Mouse (Mus musculus): ENCODE measurements at regions not wholly inside any gene's neighbourhood (a gene's known extent, or its start where the extent isn't known, plus 50 kb on each side); places are given as distances from the start of the nearest gene placed in this dataset.

GRCm38 (mm10) chr19:32980142-32980541, 222.8 kb downstream of the Pten start:
- H3K36me3 ChIP-seq (ENCODE audit: insufficient read depth, low read length) = no peaks in the 10 kb centered on the region
- no peaks in the 10 kb centered on the region for H3K9me3 ChIP-seq (ENCODE audit: low read length)
- peaks cover 6% of the 10 kb centered on the region for H3K4me1 ChIP-seq (replicated peaks; ENCODE audit: low read depth, low read length)
- no peak overlapping the region for H3K4me3 ChIP-seq (replicated peaks; ENCODE audit: low read length)
- H3K27me3 ChIP-seq (ENCODE audit: insufficient read depth, low read length) = no peaks in the 10 kb centered on the region
- no peak for TF ChIP-seq POU5F1 (IDR thresholded peaks at IDR 0.05; ENCODE audit: borderline replicate concordance, low read length)
- TF ChIP-seq CTCF (conservative IDR thresholded peaks at IDR 0.05; ENCODE audit: low read length) = no peak
- TF ChIP-seq NANOG (IDR thresholded peaks at IDR 0.05; ENCODE audit: borderline replicate concordance, low read length) = no peak

GRCm38 (mm10) chr19:32988713-32989112, 231.4 kb downstream of the Pten start:
- no peak overlapping the region for H3K4me3 ChIP-seq (replicated peaks; ENCODE audit: low read length)
- no peaks in the 10 kb centered on the region for H3K4me1 ChIP-seq (replicated peaks; ENCODE audit: low read depth, low read length)
- H3K27me3 ChIP-seq (ENCODE audit: insufficient read depth, low read length) = no peaks in the 10 kb centered on the region
- no peaks in the 10 kb centered on the region for H3K9me3 ChIP-seq (ENCODE audit: low read length)
- no peaks in the 10 kb centered on the region for H3K36me3 ChIP-seq (ENCODE audit: insufficient read depth, low read length)
- no peak for TF ChIP-seq POU5F1 (IDR thresholded peaks at IDR 0.05; ENCODE audit: borderline replicate concordance, low read length)
- TF ChIP-seq NANOG (IDR thresholded peaks at IDR 0.05; ENCODE audit: borderline replicate concordance, low read length) = no peak
- TF ChIP-seq CTCF (conservative IDR thresholded peaks at IDR 0.05; ENCODE audit: low read length) = no peak

- no peak overlapping the region for H3K4me3 ChIP-seq (replicated peaks; ENCODE audit: low read length)
Observed at GRCm38 (mm10) chr19:32989346-32989745, 232.0 kb downstream of the Pten start.

GRCm38 (mm10) chr19:32990576-32990975, 233.3 kb downstream of the Pten start:
- Histone ChIP-seq H3K9me3 (ENCODE audit: low read length) (no peaks in the 10 kb centered on the region), H3K27me3 (ENCODE audit: insufficient read depth, low read length) (no peaks in the 10 kb centered on the region), H3K4me1 (replicated peaks; ENCODE audit: low read depth, low read length) (no peaks in the 10 kb centered on the region), H3K4me3 (replicated peaks; ENCODE audit: low read length) (no peak overlapping the region), H3K36me3 (ENCODE audit: insufficient read depth, low read length) (no peaks in the 10 kb centered on the region)
- TF ChIP-seq POU5F1 (IDR thresholded peaks at IDR 0.05; ENCODE audit: borderline replicate concordance, low read length) (no peak), CTCF (conservative IDR thresholded peaks at IDR 0.05; ENCODE audit: low read length) (no peak), NANOG (IDR thresholded peaks at IDR 0.05; ENCODE audit: borderline replicate concordance, low read length) (no peak)

More at GRCm38 (mm10) chr19:32989346-32989745, 232.0 kb downstream of the Pten start:
- TF ChIP-seq POU5F1 (IDR thresholded peaks at IDR 0.05; ENCODE audit: borderline replicate concordance, low read length) = no peak
- no peak for TF ChIP-seq CTCF (conservative IDR thresholded peaks at IDR 0.05; ENCODE audit: low read length)
- TF ChIP-seq NANOG (IDR thresholded peaks at IDR 0.05; ENCODE audit: borderline replicate concordance, low read length) = no peak
- Histone ChIP-seq H3K9me3 (ENCODE audit: low read length) (no peaks in the 10 kb centered on the region), H3K27me3 (ENCODE audit: insufficient read depth, low read length) (no peaks in the 10 kb centered on the region), H3K36me3 (ENCODE audit: insufficient read depth, low read length) (no peaks in the 10 kb centered on the region), H3K4me1 (replicated peaks; ENCODE audit: low read depth, low read length) (no peaks in the 10 kb centered on the region)

- Histone ChIP-seq H3K9me3 (ENCODE audit: low read length) (no peaks in the 10 kb centered on the region), H3K36me3 (ENCODE audit: insufficient read depth, low read length) (no peaks in the 10 kb centered on the region), H3K27me3 (ENCODE audit: insufficient read depth, low read length) (no peaks in the 10 kb centered on the region), H3K4me3 (replicated peaks; ENCODE audit: low read length) (no peak overlapping the region), H3K4me1 (replicated peaks; ENCODE audit: low read depth, low read length) (no peaks in the 10 kb centered on the region)
- TF ChIP-seq NANOG (IDR thresholded peaks at IDR 0.05; ENCODE audit: borderline replicate concordance, low read length) (no peak), POU5F1 (IDR thresholded peaks at IDR 0.05; ENCODE audit: borderline replicate concordance, low read length) (no peak), CTCF (conservative IDR thresholded peaks at IDR 0.05; ENCODE audit: low read length) (no peak)
Observed at GRCm38 (mm10) chr19:32998576-32999170, 241.4 kb downstream of the Pten start.

- H3K36me3 ChIP-seq (ENCODE audit: insufficient read depth, low read length) = no peaks in the 10 kb centered on the region
- TF ChIP-seq CTCF (conservative IDR thresholded peaks at IDR 0.05; ENCODE audit: low read length) (no peak), NANOG (IDR thresholded peaks at IDR 0.05; ENCODE audit: borderline replicate concordance, low read length) (no peak), POU5F1 (IDR thresholded peaks at IDR 0.05; ENCODE audit: borderline replicate concordance, low read length) (no peak)
- H3K27me3 ChIP-seq (ENCODE audit: insufficient read depth, low read length) = no peaks in the 10 kb centered on the region
- H3K4me3 ChIP-seq (replicated peaks; ENCODE audit: low read length) = no peak overlapping the region
- no peaks in the 10 kb centered on the region for H3K9me3 ChIP-seq (ENCODE audit: low read length)
- H3K4me1 ChIP-seq (replicated peaks; ENCODE audit: low read depth, low read length) = peaks cover 6% of the 10 kb centered on the region
Observed at GRCm38 (mm10) chr19:33007582-33007981, 250.3 kb downstream of the Pten start.

- Histone ChIP-seq H3K9me3 (ENCODE audit: low read length) (no peaks in the 10 kb centered on the region), H3K27me3 (ENCODE audit: insufficient read depth, low read length) (no peaks in the 10 kb centered on the region), H3K4me1 (replicated peaks; ENCODE audit: low read depth, low read length) (peaks cover 6% of the 10 kb centered on the region), H3K36me3 (ENCODE audit: insufficient read depth, low read length) (no peaks in the 10 kb centered on the region), H3K4me3 (replicated peaks; ENCODE audit: low read length) (no peak overlapping the region)
- TF ChIP-seq POU5F1 (IDR thresholded peaks at IDR 0.05; ENCODE audit: borderline replicate concordance, low read length) = no peak
- no peak for TF ChIP-seq NANOG (IDR thresholded peaks at IDR 0.05; ENCODE audit: borderline replicate concordance, low read length)
- no peak for TF ChIP-seq CTCF (conservative IDR thresholded peaks at IDR 0.05; ENCODE audit: low read length)
Observed at GRCm38 (mm10) chr19:33008076-33008475, 250.8 kb downstream of the Pten start.

- Histone ChIP-seq H3K4me1 (replicated peaks; ENCODE audit: low read depth, low read length) (peaks cover 6% of the 10 kb centered on the region), H3K9me3 (ENCODE audit: low read length) (peaks cover 6% of the 10 kb centered on the region; the same call in 1 of the 2 replicates), H3K27me3 (ENCODE audit: insufficient read depth, low read length) (no peaks in the 10 kb centered on the region), H3K36me3 (ENCODE audit: insufficient read depth, low read length) (no peaks in the 10 kb centered on the region), H3K4me3 (replicated peaks; ENCODE audit: low read length) (no peak overlapping the region)
- no peak for TF ChIP-seq NANOG (IDR thresholded peaks at IDR 0.05; ENCODE audit: borderline replicate concordance, low read length)
- TF ChIP-seq POU5F1 (IDR thresholded peaks at IDR 0.05; ENCODE audit: borderline replicate concordance, low read length) = no peak
- TF ChIP-seq CTCF (conservative IDR thresholded peaks at IDR 0.05; ENCODE audit: low read length) = no peak
Observed at GRCm38 (mm10) chr19:33008794-33009193, 251.5 kb downstream of the Pten start.

Measured in E14TG2a.4 (cell line).